Mouse (Mus musculus): ENCODE results near the gene Gprin1. TPM values are rescaled to one million over a fixed set of nuclear protein-coding genes. Genes with fewer than 3 reads are reported as not detected.

Gene Gprin1
- total and polyA plus RNA-seq, 3 experiments, result not detected

DNA sequence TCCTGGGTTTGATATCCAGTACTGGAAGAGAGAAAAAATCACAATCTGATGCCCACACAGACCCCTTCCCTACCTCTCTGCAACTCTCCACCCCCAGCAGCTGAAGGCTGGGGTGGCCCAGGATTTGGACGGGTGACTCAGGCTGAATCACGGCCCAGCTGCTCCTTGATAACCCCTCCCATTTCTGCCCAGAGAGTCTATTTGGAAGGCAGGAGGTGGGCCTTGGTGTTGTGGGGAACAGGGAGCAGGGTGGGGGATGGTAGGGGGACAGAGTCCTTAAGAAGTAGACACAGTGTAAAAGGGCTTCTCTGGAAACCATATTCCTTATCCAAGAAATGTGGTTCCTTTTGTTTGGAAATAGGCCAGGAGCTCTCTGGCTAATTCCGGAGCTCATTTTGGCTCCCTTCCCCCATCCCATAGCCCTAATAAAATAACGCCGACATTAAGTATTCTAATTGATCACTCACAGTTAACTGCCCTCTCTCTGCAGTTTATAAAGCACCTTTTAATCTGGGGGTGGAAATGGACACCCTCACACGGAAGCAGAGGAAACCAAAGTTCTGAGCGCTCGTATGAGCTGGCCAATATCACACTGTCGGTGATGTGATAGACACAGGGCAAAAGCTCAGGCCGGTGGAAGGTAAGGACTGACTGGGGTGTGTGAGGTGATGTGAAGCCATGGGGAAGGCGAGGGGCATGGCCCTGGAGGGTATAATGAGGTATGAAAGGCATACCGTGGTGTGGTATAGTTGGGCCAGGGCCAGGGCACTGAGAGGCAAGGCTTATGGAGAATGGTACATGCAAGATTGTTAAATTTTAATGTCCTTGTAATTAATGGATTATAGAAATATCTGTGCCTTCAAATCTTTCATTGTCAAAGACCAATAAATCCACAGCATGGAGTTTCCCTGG, 4.8 kb upstream of the Gprin1 start:
- no peak for DNase-seq (ENCODE audit: low read depth, low spot score)
- TF ChIP-seq CTCF (IDR thresholded peaks at IDR 0.05 in 2 of 3, conservative IDR thresholded peaks at IDR 0.05 in 1 of 3; ENCODE audit: control insufficient read depth in 1 of 3, insufficient read depth in 1 of 3, low read depth in 2 of 3, low read length in 3 of 3, poor library complexity in 1 of 3, severe bottlenecking in 1 of 3) (no peak), EP300 (IDR thresholded peaks at IDR 0.05; ENCODE audit: low read depth in 1 of 2, low read length in 2 of 2) (no peak), HCFC1 (IDR thresholded peaks at IDR 0.05; ENCODE audit: low read depth, low read length) (no peak), UBTF (IDR thresholded peaks at IDR 0.05; ENCODE audit: borderline replicate concordance, insufficient read depth, low read depth, low read length) (no peak), RCOR1 (IDR thresholded peaks at IDR 0.05; ENCODE audit: low read depth, low read length) (no peak), MYC (IDR thresholded peaks at IDR 0.05; ENCODE audit: low read depth, low read length) (no peak), SIN3A (IDR thresholded peaks at IDR 0.05; ENCODE audit: low read length) (no peak), POLR2AphosphoS5 (IDR thresholded peaks at IDR 0.05; ENCODE audit: borderline replicate concordance, low read depth, low read length) (no peak), RAD21 (IDR thresholded peaks at IDR 0.05; ENCODE audit: low read depth, low read length) (no peak), ELF1 (IDR thresholded peaks at IDR 0.05; ENCODE audit: low read depth, low read length) (no peak), SMC3 (IDR thresholded peaks at IDR 0.05; ENCODE audit: low read depth, low read length) (no peak), ZNF384 (IDR thresholded peaks at IDR 0.05; ENCODE audit: low read depth, low read length) (no peak), E2F4 (IDR thresholded peaks at IDR 0.05; ENCODE audit: borderline replicate concordance, low read depth, low read length) (no peak), MAX (IDR thresholded peaks at IDR 0.05; ENCODE audit: low read length) (no peak), KAT2A (conservative IDR thresholded peaks at IDR 0.05; ENCODE audit: low read depth, low read length) (no peak), TCF12 (IDR thresholded peaks at IDR 0.05; ENCODE audit: low read depth, low read length) (no peak), USF2 (IDR thresholded peaks at IDR 0.05; ENCODE audit: borderline replicate concordance in 1 of 2, insufficient read depth in 1 of 2, low read depth in 1 of 2, low read length in 2 of 2) (no peak), JUND (IDR thresholded peaks at IDR 0.05; ENCODE audit: low read depth, low read length) (no peak)
- no peaks in the 10 kb centered on the region; a peak in 1 of 4 replicates for H3K27me3 ChIP-seq (ENCODE audit: control insufficient read depth in 1 of 2, insufficient read depth in 2 of 2, low read length in 2 of 2)

DNA sequence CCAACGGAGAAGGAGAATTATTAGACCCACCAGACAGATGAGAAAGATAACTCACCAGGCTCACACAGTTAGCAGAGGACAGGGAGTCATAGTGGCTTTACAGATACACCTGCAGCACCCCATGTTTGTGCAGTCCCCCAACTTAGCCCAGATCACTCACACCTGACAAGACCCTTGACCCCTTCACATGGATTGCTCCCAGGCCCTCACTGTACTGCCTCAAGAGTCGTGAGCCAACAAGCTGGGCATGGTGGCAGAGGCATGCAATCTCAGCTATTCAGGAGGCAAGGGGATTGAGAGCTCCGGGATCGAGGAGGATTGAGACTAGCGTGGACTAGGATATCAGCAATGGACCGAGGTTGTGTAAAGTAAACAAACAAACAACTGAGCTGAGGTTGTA, 4.1 kb upstream of the Gprin1 start:
- DNase-seq (ENCODE audit: low read depth, low spot score), result no peak
- H3K9me3 ChIP-seq (replicated peaks; ENCODE audit: insufficient read depth, low read length), result no peaks in the 10 kb centered on the region
- no peaks in the 10 kb centered on the region; a peak in 1 of 4 replicates for H3K27me3 ChIP-seq (ENCODE audit: control insufficient read depth in 1 of 2, insufficient read depth in 2 of 2, low read length in 2 of 2)
- TF ChIP-seq CHD1 (IDR thresholded peaks at IDR 0.05; ENCODE audit: low read depth, low read length) (no peak), GATA1 (IDR thresholded peaks at IDR 0.05; ENCODE audit: low read depth, low read length) (no peak), GABPA (IDR thresholded peaks at IDR 0.05; ENCODE audit: low read depth, low read length) (no peak), MAX (IDR thresholded peaks at IDR 0.05; ENCODE audit: low read length) (no peak), ZC3H11A (IDR thresholded peaks at IDR 0.05; ENCODE audit: low read depth, low read length) (no peak), E2F4 (IDR thresholded peaks at IDR 0.05; ENCODE audit: borderline replicate concordance, low read depth, low read length) (no peak), BHLHE40 (IDR thresholded peaks at IDR 0.05; ENCODE audit: borderline replicate concordance, low read depth, low read length) (no peak)
- H3K4me3 ChIP-seq (ENCODE audit: control insufficient read depth in 1 of 2, insufficient read depth in 1 of 2, low read depth in 2 of 2, low read length in 2 of 2), result no peak overlapping the region
- no peak overlapping the region for H3K27ac ChIP-seq (ENCODE audit: control insufficient read depth, low read depth, low read length)
- no peaks in the 10 kb centered on the region for H3K4me1 ChIP-seq (ENCODE audit: control insufficient read depth in 1 of 2, insufficient read depth in 2 of 2, low read length in 2 of 2)
- H3K9ac ChIP-seq (ENCODE audit: control insufficient read depth, low read depth, low read length, poor library complexity, severe bottlenecking), result no peak overlapping the region
- H3K79me2 ChIP-seq (ENCODE audit: control insufficient read depth, insufficient read depth, low read length, poor library complexity), result no peaks in the 10 kb centered on the region
- no peaks in the 10 kb centered on the region for H3K36me3 ChIP-seq (ENCODE audit: control insufficient read depth in 1 of 2, insufficient read depth in 2 of 2, low read length in 2 of 2)

More for the DNA sequence above, 4.8 kb upstream of the Gprin1 start:
- Histone ChIP-seq H3K4me1 (ENCODE audit: control insufficient read depth in 1 of 2, insufficient read depth in 2 of 2, low read length in 2 of 2) (no peaks in the 10 kb centered on the region), H3K9ac (ENCODE audit: control insufficient read depth, low read depth, low read length, poor library complexity, severe bottlenecking) (no peak overlapping the region), H3K27ac (ENCODE audit: control insufficient read depth, low read depth, low read length) (no peak overlapping the region), H3K4me3 (ENCODE audit: control insufficient read depth in 1 of 2, insufficient read depth in 1 of 2, low read depth in 2 of 2, low read length in 2 of 2) (no peak overlapping the region), H3K9me3 (replicated peaks; ENCODE audit: insufficient read depth, low read length) (no peaks in the 10 kb centered on the region), H3K79me2 (ENCODE audit: control insufficient read depth, insufficient read depth, low read length, poor library complexity) (no peaks in the 10 kb centered on the region), H3K36me3 (ENCODE audit: control insufficient read depth in 1 of 2, insufficient read depth in 2 of 2, low read length in 2 of 2) (no peaks in the 10 kb centered on the region)
